Mouse (Mus musculus): Measurements from ENCODE around the gene Ociad2.

GRCm38 (mm10) chr5:73295916-73296315 lies 44.9 kb downstream of the Ociad2 start:
- TF ChIP-seq CTCF (IDR thresholded peaks at IDR 0.05; ENCODE audit: borderline replicate concordance, control insufficient read depth, extremely low read depth, insufficient read depth, low read length, poor library complexity): no peak
- no peak for TF ChIP-seq POLR2A (IDR thresholded peaks at IDR 0.05; ENCODE audit: control insufficient read depth, extremely low read depth, insufficient read depth, low read length, poor library complexity)
